1 mouse cellular context compared by ENCODE assay signal in genomic region chr11:69799394-69800137, GRCm38 (mm10).
TF ChIP-seq lines count a peak whose summit lies in the region.

No protein-coding gene starts in this region.

TF ChIP-seq in CH12.LX, 34 proteins besides CTCF, POLR2A, EP300 and RAD21:
- TF ChIP-seq KAT2A (IDR thresholded peaks at IDR 0.05; ENCODE audit: insufficient replicate concordance, low read length): 0 out of 2 replicates have a peak, but pooled peaks have one; percentile 40
- TF ChIP-seq TBP (conservative IDR thresholded peaks at IDR 0.05; ENCODE audit: low read depth, low read length): peak; percentile 84
- TF ChIP-seq MXI1 (IDR thresholded peaks at IDR 0.05; ENCODE audit: low read depth, low read length): peak; percentile 51
- TF ChIP-seq NELFE (IDR thresholded peaks at IDR 0.05; ENCODE audit: low read depth, low read length): peak; percentile 15; the same call in 1 of the 2 replicates
- peak; percentile 47; the same call in 1 of the 2 replicates for TF ChIP-seq TCF12 (IDR thresholded peaks at IDR 0.05; ENCODE audit: low read depth, low read length)
- peak; percentile 51 for TF ChIP-seq ETS1 (conservative IDR thresholded peaks at IDR 0.05; ENCODE audit: low read depth, low read length)
- no peak for TF ChIP-seq POLR2AphosphoS2 (IDR thresholded peaks at IDR 0.05; ENCODE audit: low read depth, low read length)
- TF ChIP-seq NRF1 (IDR thresholded peaks at IDR 0.05; ENCODE audit: low read depth, low read length): no peak
- TF ChIP-seq CHD2 (IDR thresholded peaks at IDR 0.05; ENCODE audit: low read length): peak; percentile 68
- no peak for TF ChIP-seq ZNF384 (IDR thresholded peaks at IDR 0.05; ENCODE audit: low read depth, low read length)
- TF ChIP-seq ZC3H11A (IDR thresholded peaks at IDR 0.05; ENCODE audit: low read depth, low read length): no peak
- no peak for TF ChIP-seq JUN (IDR thresholded peaks at IDR 0.05; ENCODE audit: insufficient read depth, low read depth, low read length)
- TF ChIP-seq MAX (IDR thresholded peaks at IDR 0.05; ENCODE audit: low read length): 0 out of 2 replicates have a peak, but pooled peaks have one; percentile 4
- no peak for TF ChIP-seq USF2 (conservative IDR thresholded peaks at IDR 0.05; ENCODE audit: low read depth, low read length)
- TF ChIP-seq MAFK (IDR thresholded peaks at IDR 0.05; ENCODE audit: insufficient replicate concordance, low read length): no peak
- no peak for TF ChIP-seq E2F4 (IDR thresholded peaks at IDR 0.05; ENCODE audit: insufficient replicate concordance, low read depth, low read length)
- peak; percentile 12; the same call in 1 of the 2 replicates for TF ChIP-seq SIN3A (IDR thresholded peaks at IDR 0.05; ENCODE audit: low read length)
- TF ChIP-seq USF1 (IDR thresholded peaks at IDR 0.05; ENCODE audit: low read depth, low read length): no peak
- no peak for TF ChIP-seq JUND (conservative IDR thresholded peaks at IDR 0.05; ENCODE audit: low read depth, low read length)
- TF ChIP-seq MEF2A (IDR thresholded peaks at IDR 0.05; ENCODE audit: borderline replicate concordance, low read depth, low read length): peak; percentile 19; the same call in 1 of the 2 replicates
- TF ChIP-seq ZKSCAN1 (IDR thresholded peaks at IDR 0.05; ENCODE audit: borderline replicate concordance, low read depth, low read length): no peak
- peak; percentile 29; the same call in 1 of the 2 replicates for TF ChIP-seq BHLHE40 (IDR thresholded peaks at IDR 0.05; ENCODE audit: low read depth, low read length)
- TF ChIP-seq GABPA (IDR thresholded peaks at IDR 0.05; ENCODE audit: insufficient replicate concordance, low read depth, low read length): no peak
- TF ChIP-seq MYC (IDR thresholded peaks at IDR 0.05; ENCODE audit: low read depth, low read length): peak; percentile 46; the same call in 1 of the 2 replicates
- TF ChIP-seq MAZ (IDR thresholded peaks at IDR 0.05; ENCODE audit: low read depth, low read length): peak; percentile 61; the same call in 1 of the 2 replicates
- no peak for TF ChIP-seq HCFC1 (IDR thresholded peaks at IDR 0.05; ENCODE audit: low read depth, low read length)
- no peak for TF ChIP-seq PAX5 (IDR thresholded peaks at IDR 0.05; ENCODE audit: low read length)
- TF ChIP-seq ZMIZ1 (IDR thresholded peaks at IDR 0.05; ENCODE audit: low read depth, low read length): no peak
- no peak for TF ChIP-seq UBTF (IDR thresholded peaks at IDR 0.05; ENCODE audit: low read depth, low read length)
